Mouse (Mus musculus): Measurements from ENCODE around the gene Sox13.

Sox13 gene

GRCm38 (mm10) chr1:133397483-133398237 is 26.5 kb downstream of the Sox13 start:
- DNase-seq: peak; percentile 93

- no peak for DNase-seq
Observed at GRCm38 (mm10) chr1:133397094-133397482, 27.1 kb downstream of the Sox13 start.

GRCm38 (mm10) chr1:133396693-133397092 is 27.5 kb downstream of the Sox13 start:
- DNase-seq: no peak

GRCm38 (mm10) chr1:133394702-133395101 is 29.5 kb downstream of the Sox13 start:
- no peak for DNase-seq

GRCm38 (mm10) chr1:133387539-133388268 is 36.5 kb downstream of the Sox13 start:
- no peak for DNase-seq

GRCm38 (mm10) chr1:133386209-133386608 is 38.0 kb downstream of the Sox13 start:
- no peak for DNase-seq

- DNase-seq: peak; percentile 83
Observed at GRCm38 (mm10) chr1:133385506-133385905, 38.7 kb downstream of the Sox13 start.

- no peak for DNase-seq
Observed at GRCm38 (mm10) chr1:133383157-133383783, 40.9 kb downstream of the Sox13 start.

GRCm38 (mm10) chr1:133382552-133383155 is 41.5 kb downstream of the Sox13 start:
- DNase-seq: peak; percentile 59

GRCm38 (mm10) chr1:133382008-133382407 is 42.2 kb downstream of the Sox13 start:
- DNase-seq: peak; percentile 90

GRCm38 (mm10) chr1:133380347-133381065 is 43.7 kb downstream of the Sox13 start:
- peak; percentile 87 for DNase-seq

- DNase-seq: no peak
Observed at GRCm38 (mm10) chr1:133379986-133380320, 44.2 kb downstream of the Sox13 start.

GRCm38 (mm10) chr1:133379254-133379985 is 44.8 kb downstream of the Sox13 start:
- DNase-seq: no peak

GRCm38 (mm10) chr1:133377547-133377946 is 46.6 kb downstream of the Sox13 start:
- no peak for DNase-seq

- DNase-seq: no peak
Observed at GRCm38 (mm10) chr1:133375696-133376346, 48.4 kb downstream of the Sox13 start.

- no peak for DNase-seq
Observed at GRCm38 (mm10) chr1:133372113-133372512, 52.1 kb downstream of the Sox13 start.

- no peak for DNase-seq
Observed at GRCm38 (mm10) chr1:133371431-133371830, 52.7 kb downstream of the Sox13 start.

- DNase-seq: no peak
Observed at GRCm38 (mm10) chr1:133370352-133370751, 53.8 kb downstream of the Sox13 start.

GRCm38 (mm10) chr1:133368644-133369043 is 55.5 kb downstream of the Sox13 start:
- no peak for DNase-seq

- DNase-seq: peak; percentile 65
Observed at GRCm38 (mm10) chr1:133367606-133368488, 56.3 kb downstream of the Sox13 start.
